Mouse (Mus musculus) liver, adult 2 months (tissue): Measurements from ENCODE around the gene Map3k13. TPM values are rescaled to one million over a fixed set of nuclear protein-coding genes. Genes with fewer than 3 reads are reported as not detected.

Experiments used
- DNase-seq: peaks from one replicate; pipeline ENCODE4 v3.0.0-alpha.2; 2011; ENCODE audit warnings: low read depth, low spot score; ENCODE audit errors: extremely low read depth
- H3K27ac ChIP-seq: fragments of 200-500 bp; replicated peaks from 2 replicates; pipeline ENCODE4 v1.5.1; 2012; ENCODE audit warnings: low read depth, mild to moderate bottlenecking, control low read depth, inconsistent platforms, low read length; ENCODE audit not compliant: insufficient read depth
- H3K27me3 ChIP-seq: fragments of 200-500 bp; 2 replicates; pipeline ENCODE4 v1.6.1; 2012; ENCODE audit warnings: mild to moderate bottlenecking, moderate library complexity, low read length, inconsistent platforms; ENCODE audit not compliant: control insufficient read depth, insufficient read depth
- H3K36me3 ChIP-seq: fragments of 200-500 bp; 2 replicates; pipeline ENCODE4 v1.6.1; 2012; ENCODE audit warnings: low read length, inconsistent platforms; ENCODE audit not compliant: control insufficient read depth, insufficient read depth
- H3K4me1 ChIP-seq: fragments of 200-500 bp; 2 replicates; pipeline ENCODE4 v1.6.1; 2011; ENCODE audit warnings: low read length; ENCODE audit not compliant: control insufficient read depth, insufficient read depth
- H3K4me3 ChIP-seq: fragments of 200-500 bp; 2 replicates; pipeline ENCODE4 v1.5.1; 2011; ENCODE audit warnings: low read depth, mild to moderate bottlenecking, control low read depth, low read length, moderate library complexity; ENCODE audit not compliant: insufficient read depth
- H3K79me2 ChIP-seq: fragments of 200-500 bp; 2 replicates; pipeline ENCODE4 v1.6.1; 2012; ENCODE audit warnings: inconsistent platforms, mild to moderate bottlenecking, low read length, moderate library complexity; ENCODE audit not compliant: control insufficient read depth, insufficient read depth
- H3K9ac ChIP-seq: fragments of 200-500 bp; 2 replicates; pipeline ENCODE4 v1.6.1; 2012; ENCODE audit warnings: low read depth, mild to moderate bottlenecking, control low read depth, inconsistent platforms, low read length
- CTCF ChIP-seq: fragments of 200-500 bp; IDR thresholded peaks from 2 replicates; pipeline ENCODE4 v1.5.1; 2011; ENCODE audit warnings: low read depth, low read length, control low read depth
- POLR2A ChIP-seq: fragments of 200-500 bp; IDR thresholded peaks from 2 replicates; pipeline ENCODE4 v1.6.1; 2011; ENCODE audit warnings: low read length, control low read depth; ENCODE audit not compliant: insufficient read depth; ENCODE audit errors: extremely low read depth
- WGBS: fragments of 180-500 bp; shearing (Covaris S2); methylation state at CpG from one replicate; pipeline ENCODE4 v1.1.7; 2018; 5-methylcytosine and 5-hydroxymethylcytosine counted together
- polyA plus RNA-seq: library from polyadenylated mRNA; depleted of rRNA; stranded (reverse); fragments of >200 nt; gene quantifications from 2 replicates; pipeline ENCODE4 v1.2.3, GENCODE M21; 2012; rRNA removed
- total RNA-seq: library from RNA; depleted of rRNA; stranded (reverse); fragments of >200 nt; gene quantifications from 2 replicates; pipeline ENCODE4 v1.2.3, GENCODE M21; 2014; rRNA removed

Gene Map3k13
- total and polyA plus RNA-seq, 2 experiments: 3.8 to 7.0 TPM

GRCm38 (mm10) chr16:21970536-21970935 lies 176.4 kb downstream of the Map3k13 start:
- H3K27ac ChIP-seq: no peak overlapping the region
- no peak for TF ChIP-seq POLR2A
- no peaks in the 10 kb centered on the region for H3K27me3 ChIP-seq
- H3K79me2 ChIP-seq: no peaks in the 10 kb centered on the region
- H3K36me3 ChIP-seq: no peaks in the 10 kb centered on the region
- H3K9ac ChIP-seq: no peak overlapping the region
- no peak for DNase-seq
- no peaks in the 10 kb centered on the region for H3K4me1 ChIP-seq
- 66% methylated on average over 6 of the region's 6 CpGs for WGBS
- no peak overlapping the region for H3K4me3 ChIP-seq

- no peak overlapping the region for H3K9ac ChIP-seq
- no peak overlapping the region for H3K27ac ChIP-seq
- no peak for TF ChIP-seq CTCF
- TF ChIP-seq POLR2A: no peak
- H3K4me1 ChIP-seq: no peaks in the 10 kb centered on the region
- H3K27me3 ChIP-seq: no peaks in the 10 kb centered on the region
- H3K4me3 ChIP-seq: no peak overlapping the region
- 86% methylated on average over 4 of the region's 4 CpGs for WGBS
- H3K36me3 ChIP-seq: no peaks in the 10 kb centered on the region
- no peak for DNase-seq
- no peaks in the 10 kb centered on the region for H3K79me2 ChIP-seq
Observed at GRCm38 (mm10) chr16:21971446-21971845, 177.3 kb downstream of the Map3k13 start.

GRCm38 (mm10) chr16:21976203-21976602 lies 182.1 kb downstream of the Map3k13 start:
- TF ChIP-seq POLR2A: no peak
- H3K79me2 ChIP-seq: no peaks in the 10 kb centered on the region
- no peak overlapping the region for H3K4me3 ChIP-seq
- no peak overlapping the region for H3K9ac ChIP-seq
- no peak overlapping the region for H3K27ac ChIP-seq
- no peaks in the 10 kb centered on the region for H3K36me3 ChIP-seq
- no peaks in the 10 kb centered on the region for H3K27me3 ChIP-seq
- DNase-seq: no peak
- no peaks in the 10 kb centered on the region for H3K4me1 ChIP-seq
- 17% methylated on average over 16 of the region's 16 CpGs for WGBS

- TF ChIP-seq POLR2A: no peak
- no peak for TF ChIP-seq CTCF
- no peak overlapping the region for H3K9ac ChIP-seq
- no peak overlapping the region for H3K27ac ChIP-seq
- no peaks in the 10 kb centered on the region for H3K79me2 ChIP-seq
- WGBS: 84% methylated on average over 5 of the region's 5 CpGs
- H3K27me3 ChIP-seq: no peaks in the 10 kb centered on the region
- H3K36me3 ChIP-seq: no peaks in the 10 kb centered on the region
- H3K4me1 ChIP-seq: no peaks in the 10 kb centered on the region
- no peak for DNase-seq
- H3K4me3 ChIP-seq: no peak overlapping the region
Observed at GRCm38 (mm10) chr16:21977347-21977746, 183.2 kb downstream of the Map3k13 start.

Other genes with a start within 250 kb of the Map3k13 start
- gene 2510009E07Rik, start 99.7 kb upstream of the Map3k13 start, total RNA-seq: 6.9 and 7.4 TPM in 2 replicates
- gene 2510009E07Rik, start 99.7 kb upstream of the Map3k13 start, polyA plus RNA-seq: 3.6 and 3.7 TPM in 2 replicates
- 263 and 266 TPM in 2 replicates for gene Ehhadh, start 6.5 kb upstream of the Map3k13 start, total RNA-seq
- gene Ehhadh, start 6.5 kb upstream of the Map3k13 start, polyA plus RNA-seq: 168 and 174 TPM in 2 replicates
- gene Tmem41a, start 153.2 kb downstream of the Map3k13 start, total RNA-seq: 4.3 and 6.0 TPM in 2 replicates
- gene Tmem41a, start 153.2 kb downstream of the Map3k13 start, polyA plus RNA-seq: 8.2 and 8.6 TPM in 2 replicates
- 0.07 and 0.09 TPM in 2 replicates for gene Liph, start 201.3 kb downstream of the Map3k13 start, total RNA-seq
- 0.12 TPM in 1 of 2 replicates, not detected in the other for gene Liph, start 201.3 kb downstream of the Map3k13 start, polyA plus RNA-seq
- gene Senp2, start 215.1 kb downstream of the Map3k13 start, total RNA-seq: 11.0 and 11.2 TPM in 2 replicates
- gene Senp2, start 215.1 kb downstream of the Map3k13 start, polyA plus RNA-seq: 3.9 and 4.0 TPM in 2 replicates